Mouse (Mus musculus): ENCODE results near the gene Ankrd33b. TPM values are rescaled to one million over a fixed set of nuclear protein-coding genes. Genes with fewer than 3 reads are reported as not detected.

The Ankrd33b gene
- polyA plus RNA-seq, 1 experiment from 2014 or later: 0.69 TPM

DNA sequence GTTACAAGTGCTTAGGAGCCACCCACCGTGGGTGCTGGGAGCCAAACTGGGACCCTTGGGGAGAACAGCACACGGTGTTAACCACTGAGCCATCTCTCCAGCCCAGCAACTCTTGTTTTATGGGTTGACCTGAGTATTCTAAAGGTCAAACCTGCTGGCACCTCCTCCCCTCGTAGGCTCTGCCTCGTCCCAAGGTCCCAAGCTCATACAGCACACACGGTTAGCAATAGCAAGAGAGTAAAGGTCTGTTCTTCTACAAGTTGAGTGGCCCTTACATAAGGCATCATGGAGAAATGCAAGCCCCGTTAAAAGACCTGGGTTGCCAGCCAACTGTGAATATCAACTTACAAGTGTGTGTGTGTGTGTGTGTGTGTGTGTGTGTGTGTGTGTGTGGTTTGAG is 116.3 kb downstream of the Ankrd33b start:
- Histone ChIP-seq H3K4me2 (ENCODE audit: low read length) (no peak overlapping the region), H3K9me3 (replicated peaks; ENCODE audit: control insufficient read depth, low read length, poor library complexity, severe bottlenecking) (no peaks in the 10 kb centered on the region), H3K27ac (ENCODE audit: low read length) (no peak overlapping the region), H3K4me3 (ENCODE audit: low read depth, low read length) (no peak overlapping the region), H3K27me3 (ENCODE audit: control insufficient read depth, insufficient read depth, low read depth, low read length) (no peaks in the 10 kb centered on the region), H3K4me1 (ENCODE audit: control insufficient read depth, insufficient read depth, low read length) (peaks cover 5% of the 10 kb centered on the region; the same call in 1 of the 2 replicates), H3K9ac (ENCODE audit: low read depth, low read length) (no peak overlapping the region), H3K36me3 (ENCODE audit: control insufficient read depth, insufficient read depth, low read length) (no peaks in the 10 kb centered on the region)
- 89% methylated on average over 6 of the region's 6 CpGs for WGBS
- no peak for ATAC-seq

DNA sequence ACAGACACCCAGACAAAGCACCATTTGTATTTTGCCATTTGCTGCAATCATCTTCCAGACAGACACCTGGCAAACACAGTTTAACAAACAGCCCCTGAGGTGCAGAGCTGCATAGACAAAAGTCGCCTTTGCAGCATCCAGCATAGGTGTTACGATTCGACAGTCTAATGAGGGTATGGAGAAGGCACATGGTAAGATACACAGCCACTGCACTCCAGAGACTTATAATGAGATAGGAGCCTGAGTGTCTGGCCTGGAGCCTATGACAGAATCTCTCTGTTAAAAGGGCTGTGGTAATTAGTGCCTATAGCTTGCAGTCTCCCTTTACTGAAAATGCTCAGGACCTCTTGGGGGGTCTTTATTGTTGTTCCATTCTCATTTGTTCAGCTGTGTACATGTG is 116.8 kb downstream of the Ankrd33b start:
- Histone ChIP-seq H3K4me3 (ENCODE audit: low read depth, low read length) (no peak overlapping the region), H3K4me1 (ENCODE audit: control insufficient read depth, insufficient read depth, low read length) (peaks cover 5% of the 10 kb centered on the region; the same call in 1 of the 2 replicates), H3K27me3 (ENCODE audit: control insufficient read depth, insufficient read depth, low read depth, low read length) (no peaks in the 10 kb centered on the region), H3K27ac (ENCODE audit: low read length) (no peak overlapping the region), H3K36me3 (ENCODE audit: control insufficient read depth, insufficient read depth, low read length) (no peaks in the 10 kb centered on the region), H3K4me2 (ENCODE audit: low read length) (no peak overlapping the region), H3K9ac (ENCODE audit: low read depth, low read length) (no peak overlapping the region), H3K9me3 (replicated peaks; ENCODE audit: control insufficient read depth, low read length, poor library complexity, severe bottlenecking) (no peaks in the 10 kb centered on the region)
- peak; percentile 59; the same call in 1 of the 2 replicates for ATAC-seq
- WGBS: 55% methylated on average over 3 of the region's 3 CpGs

DNA sequence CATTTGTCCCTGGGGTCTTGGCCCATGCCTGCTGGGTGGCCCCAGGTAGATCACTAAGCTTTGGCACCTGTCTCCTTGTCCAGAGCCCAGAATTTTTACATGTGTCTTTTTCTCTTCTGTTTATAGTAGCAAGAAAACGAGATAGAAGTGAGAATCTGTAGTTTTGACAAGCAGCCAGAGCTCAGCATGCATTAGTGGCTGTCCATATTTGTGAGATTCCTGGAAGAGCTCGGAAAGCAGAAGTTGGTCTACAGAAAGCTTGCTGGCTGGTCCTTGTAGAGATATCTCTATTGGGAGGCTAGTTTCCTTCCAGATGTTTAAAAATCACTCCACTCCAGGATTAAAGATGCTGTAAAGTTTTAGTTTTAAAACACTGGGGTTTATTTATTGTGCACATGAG is 117.5 kb downstream of the Ankrd33b start:
- WGBS: 59% methylated on average over 2 of the region's 2 CpGs

DNA sequence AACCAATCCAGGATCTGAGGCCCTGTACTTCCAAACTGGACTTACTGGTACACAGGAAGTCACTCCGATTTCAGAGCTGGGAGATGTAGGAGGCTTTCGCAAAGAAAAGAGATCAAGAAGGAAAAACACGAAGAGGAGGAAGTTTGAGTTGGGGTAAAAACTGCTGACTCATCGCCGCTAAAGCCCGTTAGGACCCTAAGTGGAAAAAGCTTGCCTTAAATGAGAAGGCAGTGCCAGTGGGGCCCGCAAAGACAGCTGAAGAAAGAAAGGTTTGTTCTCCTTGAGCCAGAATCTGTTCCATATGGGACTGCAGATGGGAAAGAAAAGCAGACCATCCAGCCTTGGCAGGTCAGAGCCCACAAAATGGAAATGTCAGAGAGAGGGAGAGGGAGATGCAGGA is 118.6 kb downstream of the Ankrd33b start:
- Histone ChIP-seq H3K27ac (ENCODE audit: low read length) (no peak overlapping the region), H3K4me1 (ENCODE audit: control insufficient read depth, insufficient read depth, low read length) (peaks cover 5% of the 10 kb centered on the region; the same call in 1 of the 2 replicates), H3K4me3 (ENCODE audit: low read depth, low read length) (no peak overlapping the region), H3K36me3 (ENCODE audit: control insufficient read depth, insufficient read depth, low read length) (no peaks in the 10 kb centered on the region), H3K4me2 (ENCODE audit: low read length) (no peak overlapping the region), H3K27me3 (ENCODE audit: control insufficient read depth, insufficient read depth, low read depth, low read length) (no peaks in the 10 kb centered on the region), H3K9ac (ENCODE audit: low read depth, low read length) (no peak overlapping the region), H3K9me3 (replicated peaks; ENCODE audit: control insufficient read depth, low read length, poor library complexity, severe bottlenecking) (no peaks in the 10 kb centered on the region)
- WGBS: 82% methylated on average over 7 of the region's 7 CpGs
- ATAC-seq: no peak

More for the DNA sequence above, 117.5 kb downstream of the Ankrd33b start:
- H3K27ac ChIP-seq (ENCODE audit: low read length): no peak overlapping the region
- H3K36me3 ChIP-seq (ENCODE audit: control insufficient read depth, insufficient read depth, low read length): no peaks in the 10 kb centered on the region
- H3K27me3 ChIP-seq (ENCODE audit: control insufficient read depth, insufficient read depth, low read depth, low read length): no peaks in the 10 kb centered on the region
- H3K9ac ChIP-seq (ENCODE audit: low read depth, low read length): no peak overlapping the region
- ATAC-seq: no peak
- peaks cover 5% of the 10 kb centered on the region; the same call in 1 of the 2 replicates for H3K4me1 ChIP-seq (ENCODE audit: control insufficient read depth, insufficient read depth, low read length)
- H3K4me3 ChIP-seq (ENCODE audit: low read depth, low read length): no peak overlapping the region
- H3K4me2 ChIP-seq (ENCODE audit: low read length): no peak overlapping the region
- H3K9me3 ChIP-seq (replicated peaks; ENCODE audit: control insufficient read depth, low read length, poor library complexity, severe bottlenecking): no peaks in the 10 kb centered on the region

DNA sequence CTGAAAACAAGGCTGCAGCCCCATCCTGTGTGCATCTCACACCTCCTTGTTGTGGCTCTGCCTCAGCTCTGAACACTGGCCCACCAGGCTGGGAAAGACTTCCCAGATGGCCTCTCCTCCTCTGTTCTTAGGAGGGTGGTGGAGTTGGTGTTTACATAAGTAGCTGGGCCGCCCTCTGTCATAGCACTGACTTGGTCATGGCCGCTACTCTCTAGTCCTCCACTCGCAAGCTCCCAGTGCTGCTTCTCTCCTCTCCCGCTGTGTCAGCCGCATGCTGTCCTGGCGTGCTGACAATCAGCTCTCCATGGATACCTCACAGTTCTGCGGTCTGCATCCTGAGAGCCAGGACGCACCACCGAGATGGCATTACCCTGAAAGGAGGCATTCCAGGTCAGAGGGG is 120.5 kb downstream of the Ankrd33b start:
- peak; percentile 26; the same call in 1 of the 2 replicates for ATAC-seq
- Histone ChIP-seq H3K4me3 (ENCODE audit: low read depth, low read length) (no peak overlapping the region), H3K4me1 (ENCODE audit: control insufficient read depth, insufficient read depth, low read length) (0 out of 2 replicates have a peak, but pooled peaks cover 3% of the 10 kb centered on the region), H3K9me3 (replicated peaks; ENCODE audit: control insufficient read depth, low read length, poor library complexity, severe bottlenecking) (peaks cover 1% of the 10 kb centered on the region; the same call in 1 of the 2 replicates), H3K27me3 (ENCODE audit: control insufficient read depth, insufficient read depth, low read depth, low read length) (no peaks in the 10 kb centered on the region), H3K27ac (ENCODE audit: low read length) (no peak overlapping the region), H3K9ac (ENCODE audit: low read depth, low read length) (no peak overlapping the region), H3K4me2 (ENCODE audit: low read length) (no peak overlapping the region), H3K36me3 (ENCODE audit: control insufficient read depth, insufficient read depth, low read length) (no peaks in the 10 kb centered on the region)
- WGBS: 58% methylated on average over 9 of the region's 9 CpGs

DNA sequence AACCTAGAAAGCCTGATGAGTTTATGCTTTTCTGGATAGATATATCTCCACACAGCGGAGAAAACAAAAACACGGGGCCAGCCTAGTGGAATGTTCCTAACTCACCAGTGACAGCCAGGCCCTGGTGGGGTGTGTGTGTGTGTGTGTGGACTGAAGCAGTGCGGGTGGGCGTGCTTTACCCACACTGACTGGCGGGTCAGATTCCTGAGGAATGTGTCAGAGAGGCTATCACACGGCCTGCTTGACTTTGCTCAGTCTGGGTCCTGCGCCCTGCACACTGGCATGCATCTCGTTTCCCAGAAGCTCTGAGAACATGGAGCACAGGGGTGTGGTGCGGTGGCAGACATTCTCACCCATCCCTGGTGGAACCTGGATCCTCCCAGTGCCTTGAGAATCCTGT is 121.6 kb downstream of the Ankrd33b start:
- peaks cover 5% of the 10 kb centered on the region; the same call in 1 of the 2 replicates for H3K9me3 ChIP-seq (replicated peaks; ENCODE audit: control insufficient read depth, low read length, poor library complexity, severe bottlenecking)
- no peaks in the 10 kb centered on the region for H3K27me3 ChIP-seq (ENCODE audit: control insufficient read depth, insufficient read depth, low read depth, low read length)
- no peak overlapping the region for H3K27ac ChIP-seq (ENCODE audit: low read length)
- H3K9ac ChIP-seq (ENCODE audit: low read depth, low read length): no peak overlapping the region
- ATAC-seq: no peak
- no peak overlapping the region for H3K4me2 ChIP-seq (ENCODE audit: low read length)
- 83% methylated on average over 9 of the region's 9 CpGs for WGBS
- H3K36me3 ChIP-seq (ENCODE audit: control insufficient read depth, insufficient read depth, low read length): no peaks in the 10 kb centered on the region
- 0 out of 2 replicates have a peak, but pooled peaks cover 3% of the 10 kb centered on the region for H3K4me1 ChIP-seq (ENCODE audit: control insufficient read depth, insufficient read depth, low read length)
- no peak overlapping the region for H3K4me3 ChIP-seq (ENCODE audit: low read depth, low read length)

DNA sequence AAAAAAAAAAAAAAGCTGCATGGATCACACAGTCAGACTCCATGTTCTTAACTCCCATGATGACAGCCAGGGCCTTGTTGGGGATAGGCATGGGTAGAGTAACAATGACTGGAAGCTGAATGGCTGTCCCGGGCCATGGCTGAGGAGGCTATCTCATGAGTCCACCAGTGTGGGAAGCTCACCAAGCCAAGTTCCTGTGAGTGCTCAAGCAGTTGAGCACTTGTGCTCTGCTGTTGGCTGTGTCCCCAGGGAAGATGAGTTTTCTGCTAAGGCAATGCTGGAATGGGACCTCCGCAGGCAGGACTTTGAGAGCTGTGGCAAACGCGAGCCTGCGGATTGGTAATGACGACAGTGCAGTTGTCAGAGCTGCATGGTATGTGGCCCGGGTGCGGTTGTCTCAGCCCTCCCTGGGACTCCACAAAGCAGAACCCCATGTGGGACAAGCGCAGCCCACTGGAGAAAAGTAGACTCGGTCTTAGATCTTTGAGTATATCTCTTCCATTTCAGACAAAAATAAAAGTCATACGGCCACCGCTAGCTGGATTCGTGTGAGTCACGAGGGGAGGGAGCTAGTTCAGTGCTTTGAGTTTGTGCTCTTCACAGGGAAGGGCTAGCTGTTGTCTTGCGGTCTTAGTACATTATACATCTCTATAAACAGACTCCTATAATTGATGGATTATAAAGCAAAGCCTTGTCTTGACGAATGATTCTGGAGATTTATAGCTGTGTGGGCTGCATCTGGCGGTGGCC is 122.7 kb downstream of the Ankrd33b start:
- Histone ChIP-seq H3K4me3 (ENCODE audit: low read depth, low read length) (no peak overlapping the region), H3K9me3 (replicated peaks; ENCODE audit: control insufficient read depth, low read length, poor library complexity, severe bottlenecking) (peaks cover 5% of the 10 kb centered on the region; the same call in 1 of the 2 replicates), H3K4me2 (ENCODE audit: low read length) (no peak overlapping the region), H3K27me3 (ENCODE audit: control insufficient read depth, insufficient read depth, low read depth, low read length) (no peaks in the 10 kb centered on the region), H3K36me3 (ENCODE audit: control insufficient read depth, insufficient read depth, low read length) (no peaks in the 10 kb centered on the region), H3K27ac (ENCODE audit: low read length) (no peak overlapping the region), H3K4me1 (ENCODE audit: control insufficient read depth, insufficient read depth, low read length) (no peaks in the 10 kb centered on the region), H3K9ac (ENCODE audit: low read depth, low read length) (no peak overlapping the region)
- no peak for ATAC-seq
- WGBS: 92% methylated on average over 17 of the region's 17 CpGs

DNA sequence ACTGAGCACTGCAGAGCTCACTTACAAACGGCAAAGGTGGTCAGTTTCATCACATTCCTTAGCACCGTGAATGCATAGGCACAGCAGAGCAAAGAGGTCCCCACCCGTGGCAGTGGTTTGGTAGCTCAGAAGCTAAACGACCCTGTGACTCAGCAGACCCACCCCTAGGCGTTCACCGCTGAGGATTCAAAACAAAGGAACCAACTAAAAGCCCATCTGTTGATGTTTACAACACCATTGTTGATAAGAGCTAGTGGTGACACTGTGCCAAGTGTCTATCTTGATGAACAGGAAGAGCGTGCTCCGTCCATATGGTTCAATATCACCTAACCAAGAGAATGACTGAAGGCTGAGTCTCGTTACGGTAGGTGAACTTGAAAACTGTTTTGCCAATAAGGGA is 124.3 kb downstream of the Ankrd33b start:
- H3K9ac ChIP-seq (ENCODE audit: low read depth, low read length): no peak overlapping the region
- H3K27ac ChIP-seq (ENCODE audit: low read length): no peak overlapping the region
- H3K27me3 ChIP-seq (ENCODE audit: control insufficient read depth, insufficient read depth, low read depth, low read length): no peaks in the 10 kb centered on the region
- peaks cover 5% of the 10 kb centered on the region; the same call in 1 of the 2 replicates for H3K9me3 ChIP-seq (replicated peaks; ENCODE audit: control insufficient read depth, low read length, poor library complexity, severe bottlenecking)
- no peak overlapping the region for H3K4me2 ChIP-seq (ENCODE audit: low read length)
- H3K4me1 ChIP-seq (ENCODE audit: control insufficient read depth, insufficient read depth, low read length): no peaks in the 10 kb centered on the region
- 93% methylated on average over 10 of the region's 10 CpGs for WGBS
- no peak for ATAC-seq
- H3K4me3 ChIP-seq (ENCODE audit: low read depth, low read length): no peak overlapping the region
- H3K36me3 ChIP-seq (ENCODE audit: control insufficient read depth, insufficient read depth, low read length): no peaks in the 10 kb centered on the region
